Mouse (Mus musculus): ENCODE data around the gene Pard6b. TPM values are rescaled to one million over a fixed set of nuclear protein-coding genes. Genes with fewer than 3 reads are reported as not detected.
"Not testable (repeated sequence)": the region's sequence is repeated elsewhere in the genome, so short reads cannot be mapped to it uniquely, and the experiment has no call there.

Pard6b gene
- polyA plus RNA-seq, 1 experiment from 2014 or later = 12.7 TPM

GRCm38 (mm10) chr2:168049002-168049635 lies 31.7 kb upstream of the Pard6b start:
- Histone ChIP-seq H3K27ac (peak overlapping the region; percentile 67), H3K27me3 (replicated peaks) (0 out of 2 replicates have a peak, but pooled peaks cover 6% of the 10 kb centered on the region), H3K36me3 (no peaks in the 10 kb centered on the region), H3K9me3 (no peaks in the 10 kb centered on the region), H3K9ac (no peak overlapping the region), H3K4me1 (peaks cover 30% of the 10 kb centered on the region), H3K4me3 (replicated peaks) (peak overlapping the region; percentile 55), H3K4me2 (peak overlapping the region; percentile 91)
- 19% methylated on average over 16 of the region's 16 CpGs for WGBS
- ATAC-seq (ENCODE audit: insufficient read depth, low FRiP score, low read depth) = no peak

DNA sequence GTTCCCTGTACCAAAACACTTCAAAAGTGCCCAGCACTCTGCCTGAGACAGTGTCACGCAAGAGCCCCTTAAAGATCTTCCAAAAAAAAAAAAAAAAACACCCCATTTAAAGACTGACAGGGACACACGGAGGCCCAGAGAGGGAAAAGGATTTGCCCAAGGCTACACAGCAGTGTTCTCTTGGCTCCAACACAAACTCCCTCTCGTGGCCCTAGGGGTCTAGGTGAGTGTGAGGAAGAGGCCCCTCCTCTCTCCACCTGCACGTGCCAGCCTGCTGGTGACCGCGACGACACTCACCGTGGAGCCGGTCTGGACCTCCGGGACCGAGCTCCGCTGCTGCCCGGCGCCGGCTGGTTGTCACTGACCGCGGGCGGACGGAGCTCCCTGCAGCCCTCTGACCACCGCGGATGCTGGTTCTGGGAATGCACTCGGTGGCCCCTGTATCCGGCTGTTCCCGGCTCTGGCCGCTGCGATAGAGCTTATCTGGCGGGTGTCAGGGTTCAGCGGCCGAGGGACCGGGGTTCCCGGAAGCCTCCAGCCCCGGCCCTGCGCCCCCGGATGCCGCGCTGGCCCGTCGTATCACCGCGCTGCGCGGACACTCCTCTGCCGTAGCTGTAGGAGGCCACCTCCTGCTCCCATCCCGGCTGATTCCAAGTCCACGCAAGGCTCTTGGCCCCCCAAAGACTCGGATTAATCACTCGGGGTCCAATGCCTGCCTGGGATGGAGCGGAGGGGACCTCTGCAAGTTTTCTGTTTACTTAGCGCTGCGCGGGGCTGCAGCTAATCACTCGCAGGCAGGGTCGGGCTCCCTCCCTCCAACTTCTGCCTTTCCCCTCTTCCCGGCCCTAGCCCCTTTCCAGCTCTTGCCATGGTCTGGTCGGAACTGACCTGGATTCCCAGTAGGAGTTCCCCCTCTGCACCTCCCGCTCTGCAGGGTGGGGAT lies 30.5 kb upstream of the Pard6b start:
- Histone ChIP-seq H3K36me3 (no peaks in the 10 kb centered on the region), H3K4me1 (peaks cover 20% of the 10 kb centered on the region), H3K27ac (peak overlapping the region; percentile 67; the same call in 1 of the 2 replicates), H3K4me3 (replicated peaks) (peak overlapping the region; percentile 55), H3K4me2 (peak overlapping the region; percentile 91), H3K27me3 (replicated peaks) (0 out of 2 replicates have a peak, but pooled peaks cover 6% of the 10 kb centered on the region), H3K9ac (peak overlapping the region; percentile 43), H3K9me3 (no peaks in the 10 kb centered on the region)
- WGBS = 2% methylated on average over 56 of the region's 56 CpGs
- no peak for ATAC-seq (ENCODE audit: insufficient read depth, low FRiP score, low read depth)

- H3K36me3 ChIP-seq = no peaks in the 10 kb centered on the region
- WGBS = 68% methylated on average over 1 of the region's 1 CpGs
- H3K27me3 ChIP-seq (replicated peaks) = 0 out of 2 replicates have a peak, but pooled peaks cover 6% of the 10 kb centered on the region
- H3K9ac ChIP-seq = no peak overlapping the region
- no peak overlapping the region for H3K4me2 ChIP-seq
- no peaks in the 10 kb centered on the region for H3K9me3 ChIP-seq
- H3K4me1 ChIP-seq = peaks cover 17% of the 10 kb centered on the region
- H3K27ac ChIP-seq = no peak overlapping the region
- H3K4me3 ChIP-seq (replicated peaks) = no peak overlapping the region
- ATAC-seq (ENCODE audit: insufficient read depth, low FRiP score, low read depth) = no peak
These were observed 28.6 kb upstream of the Pard6b start for GRCm38 (mm10) chr2:168052156-168052555.

DNA sequence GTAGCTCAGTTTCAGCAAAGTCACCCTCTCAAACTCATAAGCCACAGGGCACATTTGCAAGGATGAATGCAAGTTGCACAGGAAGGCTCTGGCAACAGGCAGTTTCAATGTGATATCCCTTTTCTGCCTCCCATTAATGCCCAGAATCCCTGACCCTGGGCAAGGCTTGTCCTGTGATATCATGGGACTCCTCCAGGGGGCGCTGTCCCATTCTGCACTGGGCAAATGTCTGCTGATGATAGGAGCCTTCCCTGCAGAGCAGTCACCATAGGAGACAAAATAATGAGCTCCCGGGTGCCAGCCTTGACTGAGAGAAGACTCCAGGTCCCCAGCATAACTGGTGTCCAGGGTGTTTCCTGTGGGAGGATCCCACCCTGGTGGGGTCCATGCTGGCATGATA lies 28.1 kb upstream of the Pard6b start:
- Histone ChIP-seq H3K27me3 (replicated peaks) (0 out of 2 replicates have a peak, but pooled peaks cover 6% of the 10 kb centered on the region), H3K4me1 (peaks cover 17% of the 10 kb centered on the region), H3K9ac (no peak overlapping the region), H3K4me2 (no peak overlapping the region), H3K27ac (no peak overlapping the region), H3K4me3 (replicated peaks) (no peak overlapping the region), H3K36me3 (no peaks in the 10 kb centered on the region), H3K9me3 (no peaks in the 10 kb centered on the region)
- WGBS = 14% methylated on average over 2 of the region's 2 CpGs
- ATAC-seq (ENCODE audit: insufficient read depth, low FRiP score, low read depth) = no peak

GRCm38 (mm10) chr2:168054142-168054541 lies 26.7 kb upstream of the Pard6b start:
- no peak overlapping the region for H3K9ac ChIP-seq
- WGBS = 89% methylated on average over 11 of the region's 11 CpGs
- H3K4me3 ChIP-seq (replicated peaks) = no peak overlapping the region
- H3K4me2 ChIP-seq = no peak overlapping the region
- peaks cover 10% of the 10 kb centered on the region for H3K4me1 ChIP-seq
- no peaks in the 10 kb centered on the region for H3K9me3 ChIP-seq
- no peak overlapping the region for H3K27ac ChIP-seq
- no peak for ATAC-seq (ENCODE audit: insufficient read depth, low FRiP score, low read depth)
- H3K27me3 ChIP-seq (replicated peaks) = 0 out of 2 replicates have a peak, but pooled peaks cover 4% of the 10 kb centered on the region
- H3K36me3 ChIP-seq = no peaks in the 10 kb centered on the region

DNA sequence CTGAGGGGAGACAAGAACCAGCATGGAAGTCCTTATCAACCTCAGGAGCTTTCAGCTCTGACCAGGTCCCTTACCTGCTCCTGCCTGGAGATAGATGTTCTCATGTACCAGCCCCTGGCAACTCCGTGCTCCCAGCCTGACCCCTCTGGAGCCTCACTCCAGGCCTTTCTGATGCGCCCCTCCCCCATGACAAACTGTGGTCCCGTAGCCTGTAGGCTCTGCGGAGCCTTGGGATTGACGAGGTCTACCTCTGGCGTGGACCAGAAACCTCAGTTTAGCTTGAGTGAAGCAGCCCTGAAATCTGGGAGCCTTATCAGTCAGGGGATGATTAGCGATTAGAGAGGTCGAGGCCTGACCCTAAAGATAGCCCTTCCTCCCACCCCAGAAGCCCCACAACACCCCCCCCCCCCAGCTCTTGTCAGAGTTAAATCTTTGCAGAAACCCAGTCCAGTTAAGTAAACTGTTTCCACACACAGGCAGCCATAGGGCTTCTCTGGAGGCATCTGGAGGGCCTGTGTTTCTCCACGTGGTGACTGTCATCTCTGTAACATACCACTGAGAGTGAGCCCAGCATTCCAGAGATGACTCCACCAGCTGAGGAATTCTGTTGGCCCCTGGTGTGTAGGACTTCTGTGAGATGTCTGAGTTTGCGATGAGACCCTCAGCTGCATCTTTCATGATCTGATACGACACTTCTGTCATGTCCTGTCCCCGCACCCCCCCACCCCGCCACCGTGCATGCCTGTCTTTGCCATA lies 24.7 kb upstream of the Pard6b start:
- ATAC-seq (ENCODE audit: insufficient read depth, low FRiP score, low read depth) = no peak
- H3K9ac ChIP-seq = no peak overlapping the region

GRCm38 (mm10) chr2:168056666-168056933 lies 24.2 kb upstream of the Pard6b start:
- no peak for ATAC-seq (ENCODE audit: insufficient read depth, low FRiP score, low read depth)
- no peak overlapping the region for H3K9ac ChIP-seq
- H3K4me2 ChIP-seq = no peak overlapping the region

More for the DNA sequence above, 24.7 kb upstream of the Pard6b start:
- H3K27me3 ChIP-seq (replicated peaks) = 0 out of 2 replicates have a peak, but pooled peaks cover 3% of the 10 kb centered on the region
- peak overlapping the region; percentile 24; the same call in 1 of the 2 replicates for H3K27ac ChIP-seq
- no peak overlapping the region for H3K4me3 ChIP-seq (replicated peaks)
- peaks cover 3% of the 10 kb centered on the region; the same call in 1 of the 2 replicates for H3K4me1 ChIP-seq
- no peak overlapping the region for H3K4me2 ChIP-seq
- H3K36me3 ChIP-seq = no peaks in the 10 kb centered on the region
- no peaks in the 10 kb centered on the region for H3K9me3 ChIP-seq
- 29% methylated on average over 14 of the region's 14 CpGs for WGBS

DNA sequence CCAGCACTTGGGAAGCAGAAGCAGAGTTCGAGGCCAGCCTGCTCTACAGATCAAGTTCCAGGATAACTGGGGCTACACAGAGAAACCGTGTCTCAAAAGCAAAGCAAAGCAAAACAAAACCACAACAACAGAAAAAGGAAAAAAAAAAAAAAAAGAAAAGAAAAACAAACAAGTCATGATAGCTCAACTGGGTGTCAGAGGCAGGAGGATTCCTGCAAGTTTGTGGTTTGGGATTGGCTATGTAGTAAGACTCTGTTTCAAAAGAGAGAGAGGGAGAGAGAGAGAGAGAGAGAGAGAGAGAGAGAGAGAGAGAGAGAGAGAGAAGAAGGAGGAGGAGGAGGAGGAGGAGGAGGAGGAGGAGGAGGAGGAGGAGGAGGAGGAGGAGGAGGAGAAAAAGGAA lies 22.9 kb upstream of the Pard6b start:
- 57% methylated on average over 2 of the region's 2 CpGs for WGBS
- not testable (repeated sequence) for H3K4me1 ChIP-seq; ATAC-seq (ENCODE audit: insufficient read depth, low FRiP score, low read depth); H3K36me3 ChIP-seq; H3K4me3 ChIP-seq (replicated peaks); H3K4me2 ChIP-seq; H3K9me3 ChIP-seq; H3K9ac ChIP-seq; H3K27me3 ChIP-seq (replicated peaks); H3K27ac ChIP-seq

More at GRCm38 (mm10) chr2:168056666-168056933, 24.2 kb upstream of the Pard6b start:
- peak overlapping the region; percentile 24; the same call in 1 of the 2 replicates for H3K27ac ChIP-seq
- H3K36me3 ChIP-seq = no peaks in the 10 kb centered on the region
- no peaks in the 10 kb centered on the region for H3K9me3 ChIP-seq
- H3K27me3 ChIP-seq (replicated peaks) = 0 out of 2 replicates have a peak, but pooled peaks cover under 1% of the 10 kb centered on the region
- peaks cover 3% of the 10 kb centered on the region; the same call in 1 of the 2 replicates for H3K4me1 ChIP-seq
- 40% methylated on average over 8 of the region's 8 CpGs for WGBS
- no peak overlapping the region for H3K4me3 ChIP-seq (replicated peaks)

GRCm38 (mm10) chr2:168058488-168059199 lies 22.2 kb upstream of the Pard6b start:
- no peak overlapping the region for H3K9ac ChIP-seq
- H3K27me3 ChIP-seq (replicated peaks) = no peaks in the 10 kb centered on the region
- H3K9me3 ChIP-seq = no peaks in the 10 kb centered on the region
- no peak overlapping the region for H3K27ac ChIP-seq
- WGBS = 28% methylated on average over 13 of the region's 13 CpGs
- peaks cover 3% of the 10 kb centered on the region; the same call in 1 of the 2 replicates for H3K4me1 ChIP-seq
- no peak overlapping the region for H3K4me2 ChIP-seq
- no peak; the same call in 1 of the 2 replicates for ATAC-seq (ENCODE audit: insufficient read depth, low FRiP score, low read depth)
- H3K36me3 ChIP-seq = no peaks in the 10 kb centered on the region
- H3K4me3 ChIP-seq (replicated peaks) = no peak overlapping the region

DNA sequence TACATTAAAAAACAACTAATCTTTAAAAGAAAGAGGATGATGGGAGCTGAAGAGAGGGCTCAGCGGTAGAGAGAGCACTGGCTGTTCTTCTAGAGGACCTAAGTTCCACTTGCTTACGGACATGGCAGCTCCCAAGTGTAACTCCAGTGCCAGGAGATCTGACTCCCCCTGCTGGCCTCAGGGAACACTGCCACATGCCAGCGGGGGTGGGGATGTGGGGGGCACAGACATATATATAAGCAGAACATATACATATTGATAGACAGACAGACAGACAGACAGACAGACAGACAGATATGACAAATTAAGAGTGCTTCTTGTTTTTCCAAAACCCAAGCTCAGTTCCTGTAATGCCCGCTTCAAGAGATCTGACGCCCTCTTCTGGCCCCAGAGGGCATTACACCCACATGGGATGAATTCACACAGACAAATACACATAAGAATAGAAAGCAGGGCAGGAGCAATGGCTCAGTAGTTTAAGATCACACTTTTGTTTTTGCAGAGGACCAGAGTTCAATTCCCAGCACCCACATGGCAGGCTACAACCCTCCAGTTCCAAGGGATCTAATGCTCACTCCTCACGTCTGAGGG lies 21.5 kb upstream of the Pard6b start:
- Histone ChIP-seq H3K4me1 (peaks cover 3% of the 10 kb centered on the region; the same call in 1 of the 2 replicates), H3K36me3 (no peaks in the 10 kb centered on the region), H3K27ac (no peak overlapping the region), H3K4me2 (no peak overlapping the region), H3K9ac (no peak overlapping the region), H3K9me3 (no peaks in the 10 kb centered on the region), H3K27me3 (replicated peaks) (no peaks in the 10 kb centered on the region), H3K4me3 (replicated peaks) (no peak overlapping the region)
- ATAC-seq (ENCODE audit: insufficient read depth, low FRiP score, low read depth) = no peak; the same call in 1 of the 2 replicates
- WGBS = 80% methylated on average over 6 of the region's 6 CpGs

GRCm38 (mm10) chr2:168063712-168064111 lies 17.1 kb upstream of the Pard6b start:
- H3K36me3 ChIP-seq = no peaks in the 10 kb centered on the region
- 88% methylated on average over 12 of the region's 12 CpGs for WGBS
- H3K27me3 ChIP-seq (replicated peaks) = no peaks in the 10 kb centered on the region
- H3K4me1 ChIP-seq = 0 out of 2 replicates have a peak, but pooled peaks cover 7% of the 10 kb centered on the region
- no peaks in the 10 kb centered on the region for H3K9me3 ChIP-seq
- no peak overlapping the region for H3K27ac ChIP-seq
- H3K9ac ChIP-seq = no peak overlapping the region
- H3K4me2 ChIP-seq = no peak overlapping the region
- H3K4me3 ChIP-seq (replicated peaks) = no peak overlapping the region
- ATAC-seq (ENCODE audit: insufficient read depth, low FRiP score, low read depth) = no peak

All from stomach, embryonic 15.5 days (tissue).